In the genomic region with DNA sequence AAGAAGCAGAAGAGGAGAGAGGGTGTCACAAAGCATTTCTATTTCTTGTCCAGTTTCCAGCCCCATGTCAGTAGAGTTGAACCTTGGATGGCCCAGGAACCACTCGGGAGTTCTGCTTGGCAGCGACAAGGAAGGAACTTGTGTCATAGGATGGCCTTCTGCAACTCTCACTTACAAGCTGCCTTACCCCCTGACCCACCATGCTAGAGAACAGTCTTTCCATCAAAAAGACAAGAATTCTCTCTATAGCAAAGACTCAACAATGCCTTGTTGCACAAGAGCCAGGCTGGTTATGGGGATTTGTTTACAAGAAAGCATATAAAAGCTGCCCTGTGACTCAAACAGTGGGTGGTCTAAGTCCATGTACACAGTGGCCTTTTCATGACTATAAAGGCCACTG, we compare ENCODE assay signal across 18 mouse cellular contexts.
"Had no signal": no experiment of that assay in that cellular context is flagged by ENCODE, and none has a peak within 500 bp of the region (broad histone marks: within the 10 kb centered on the region; RNA-seq: fewer than 3 reads in every experiment).

No protein-coding gene starts in this region.

- H3K27ac ChIP-seq: left cerebral cortex, adult 2 months; liver, embryonic 13.5 days; midbrain, embryonic 10.5 days; midbrain, embryonic 13.5 days; neural tube, embryonic 13.5 days; stomach, postnatal 0 days had no signal

- ATAC-seq: intestine, postnatal 0 days; midbrain, embryonic 13.5 days; midbrain, embryonic 16.5 days had no signal

- H3K27me3 ChIP-seq: liver, embryonic 13.5 days; megakaryocyte, embryonic 14.5 days; midbrain, embryonic 13.5 days; neural tube, embryonic 13.5 days had no signal

- H3K4me1 ChIP-seq: liver, embryonic 13.5 days; megakaryocyte, embryonic 14.5 days; midbrain, embryonic 10.5 days; midbrain, embryonic 13.5 days; neural tube, embryonic 13.5 days had no signal

- H3K4me2 ChIP-seq: liver, embryonic 13.5 days; midbrain, embryonic 13.5 days; neural tube, embryonic 13.5 days had no signal

- H3K36me3 ChIP-seq: liver, embryonic 13.5 days; midbrain, embryonic 10.5 days; midbrain, embryonic 13.5 days; neural tube, embryonic 13.5 days had no signal

- H3K9ac ChIP-seq: liver, embryonic 13.5 days; midbrain, embryonic 13.5 days; neural tube, embryonic 13.5 days had no signal

- H3K4me3 ChIP-seq: left cerebral cortex, adult 2 months; liver, embryonic 13.5 days; megakaryocyte, embryonic 14.5 days; midbrain, embryonic 10.5 days; midbrain, embryonic 13.5 days; myocyte; neural tube, embryonic 13.5 days had no signal

- DNase-seq: kidney, adult 8-10 months; kidney, postnatal 36 days; layer of hippocampus, postnatal 36 days; liver, embryonic 13.5 days; lung, postnatal 36 days; retina, postnatal 1 day; thymus, adult 2 months; thymus, postnatal 14 days; thymus, postnatal 4 days had no signal

- H3K9me3 ChIP-seq: liver, embryonic 13.5 days; midbrain, embryonic 10.5 days; midbrain, embryonic 13.5 days; neural tube, embryonic 13.5 days had no signal
